Mouse (Mus musculus) hindbrain, embryonic 15.5 days (tissue): Measurements from ENCODE around the gene Vmn1r115. TPM values are rescaled to one million over a fixed set of nuclear protein-coding genes. Genes with fewer than 3 reads are reported as not detected.
"Not testable (repeated sequence)": the region's sequence is repeated elsewhere in the genome, so short reads cannot be mapped to it uniquely, and the experiment has no call there.

Experiments used
- ATAC-seq: fragments of 200-750 bp; cut with Nextera tagmentation; 2 replicates; pipeline ENCODE4 v1.8.0; 2017; ENCODE audit warnings: low read depth, moderate number of reproducible peaks, moderate TSS enrichment; ENCODE audit not compliant: low FRiP score
- H3K27ac ChIP-seq: fragments of 300-500 bp; sonication (generic); replicated peaks from 2 replicates; pipeline ENCODE4 v1.5.1; 2015; ENCODE audit warnings: mild to moderate bottlenecking, inconsistent platforms
- H3K27me3 ChIP-seq: fragments of 300-500 bp; sonication (generic); 2 replicates; pipeline ENCODE4 v1.6.1; 2015; ENCODE audit warnings: control low read depth, inconsistent platforms
- H3K36me3 ChIP-seq: fragments of 300-500 bp; sonication (generic); 2 replicates; pipeline ENCODE4 v1.6.1; 2015; ENCODE audit warnings: control low read depth, inconsistent platforms
- H3K4me1 ChIP-seq: fragments of 300-500 bp; sonication (generic); replicated peaks from 2 replicates; pipeline ENCODE4 v1.6.1; 2015; ENCODE audit warnings: control low read depth, inconsistent platforms
- H3K4me2 ChIP-seq: fragments of 300-500 bp; sonication (generic); 2 replicates; pipeline ENCODE4 v1.6.1; 2015; ENCODE audit warnings: moderate library complexity, mild to moderate bottlenecking, inconsistent platforms
- H3K4me3 ChIP-seq: fragments of 300-500 bp; sonication (generic); 2 replicates; pipeline ENCODE4 v1.5.1; 2015; ENCODE audit warnings: mild to moderate bottlenecking, inconsistent platforms
- H3K9ac ChIP-seq: fragments of 300-500 bp; sonication (generic); 2 replicates; pipeline ENCODE4 v1.6.1; 2015; ENCODE audit warnings: inconsistent platforms
- H3K9me3 ChIP-seq: fragments of 300-500 bp; sonication (generic); 2 replicates; pipeline ENCODE4 v1.6.1; 2016; ENCODE audit warnings: control low read depth, inconsistent platforms
- WGBS: fragments of 180-500 bp; shearing (Covaris S2); methylation state at CpG from one replicate; pipeline ENCODE4 v1.1.7; 2015; 5-methylcytosine and 5-hydroxymethylcytosine counted together
- polyA plus RNA-seq: library from polyadenylated mRNA; unstranded; fragments of >200 nt; fragmentation: Nextera tagmentation; extraction: Ambion mirVana; gene quantifications from 2 replicates; pipeline ENCODE4 v1.2.1, GENCODE M21; 2015

Gene Vmn1r115
- polyA plus RNA-seq, result not detected in 2 replicates

GRCm38 (mm10) chr7:20844885-20845284 is at the start of gene Vmn1r115:
Vmn1r115 (minus strand) TSS chr7:20844985.
- not testable (repeated sequence) for H3K4me1 ChIP-seq, H3K36me3 ChIP-seq, H3K4me3 ChIP-seq, H3K4me2 ChIP-seq, H3K27me3 ChIP-seq, H3K9ac ChIP-seq, H3K27ac ChIP-seq, ATAC-seq, H3K9me3 ChIP-seq
- 85% methylated on average over 1 of the region's 3 CpGs for whole genome bisulfite sequencing

GRCm38 (mm10) chr7:20884021-20884420 is 39.2 kb upstream of the Vmn1r115 start, which contains the start of gene Vmn1r117:
Vmn1r117 (minus strand) TSS chr7:20884121.
- WGBS, result no CpG with 5 or more reads among the region's 2 CpGs
- H3K4me2 ChIP-seq, H3K4me1 ChIP-seq, H3K4me3 ChIP-seq, H3K27ac ChIP-seq, H3K36me3 ChIP-seq, H3K27me3 ChIP-seq, H3K9ac ChIP-seq, ATAC-seq, H3K9me3 ChIP-seq: not testable (repeated sequence)

GRCm38 (mm10) chr7:20871956-20872355 is 27.2 kb upstream of the Vmn1r115 start, which contains the start of gene Vmn1r116:
Vmn1r116 (plus strand) TSS chr7:20872256.
- not testable (repeated sequence) for H3K9me3 ChIP-seq, H3K27ac ChIP-seq, H3K9ac ChIP-seq, H3K4me1 ChIP-seq, ATAC-seq, H3K36me3 ChIP-seq, H3K27me3 ChIP-seq, H3K4me2 ChIP-seq, H3K4me3 ChIP-seq
- WGBS, result 60% methylated on average over 3 of the region's 3 CpGs

- not testable (repeated sequence) for H3K27ac ChIP-seq, H3K9me3 ChIP-seq, H3K4me2 ChIP-seq, H3K9ac ChIP-seq, H3K36me3 ChIP-seq, H3K4me3 ChIP-seq, ATAC-seq, H3K4me1 ChIP-seq, H3K27me3 ChIP-seq
- WGBS, result no CpG with 5 or more reads among the region's 5 CpGs
These were observed 32.7 kb downstream of the Vmn1r115 start, which contains the start of gene Vmn1r114 for GRCm38 (mm10) chr7:20812086-20812485. Vmn1r114 (minus strand) TSS chr7:20812186.

Other genes starting within 250 kb of the Vmn1r115 start
- not detected in 2 replicates for gene Gm4513, start 246.0 kb downstream of the Vmn1r115 start, polyA plus RNA-seq
- not detected in 2 replicates for gene Vmn1r107, start 176.1 kb downstream of the Vmn1r115 start, polyA plus RNA-seq
- not detected in 2 replicates for gene Vmn1r111, start 141.8 kb downstream of the Vmn1r115 start, polyA plus RNA-seq
- gene Gm10668, start 114.4 kb downstream of the Vmn1r115 start, polyA plus RNA-seq, result not detected in 2 replicates
- gene Vmn1r112, start 73.8 kb downstream of the Vmn1r115 start, polyA plus RNA-seq, result not detected in 2 replicates
- not detected in 2 replicates for gene Vmn1r113, start 57.7 kb downstream of the Vmn1r115 start, polyA plus RNA-seq
- not detected in 2 replicates for gene Vmn1r114, start 32.8 kb downstream of the Vmn1r115 start, polyA plus RNA-seq
- gene Vmn1r116, start 27.3 kb upstream of the Vmn1r115 start, polyA plus RNA-seq, result not detected in 2 replicates
- not detected in 2 replicates for gene Vmn1r117, start 39.1 kb upstream of the Vmn1r115 start, polyA plus RNA-seq
- gene Vmn1r118, start 67.4 kb upstream of the Vmn1r115 start, polyA plus RNA-seq, result not detected in 2 replicates
- not detected in 2 replicates for gene Vmn1r119, start 167.5 kb upstream of the Vmn1r115 start, polyA plus RNA-seq
- gene Vmn1r120, start 208.8 kb upstream of the Vmn1r115 start, polyA plus RNA-seq, result not detected in 2 replicates